Mouse (Mus musculus) embryo, embryonic 10.5 days (tissue): ENCODE measurements around the gene Tomm22.
A peak's percentile ranks its signal among the peaks of the same experiment; 100 is the strongest.
"Not testable (repeated sequence)": the region's sequence is repeated elsewhere in the genome, so short reads cannot be mapped to it uniquely, and the experiment has no call there.

Experiments used
- DNase-seq: peaks from one replicate; pipeline ENCODE4 v3.0.0-alpha.2; 2015; ENCODE audit warnings: low spot score

The Tomm22 gene

GRCm38 (mm10) chr15:79670249-79670971 is at the start of gene Tomm22:
Gene Tomm22, plus strand, starts transcription at chr15:79670861.
- DNase-seq, result peak; percentile 96

DNA sequence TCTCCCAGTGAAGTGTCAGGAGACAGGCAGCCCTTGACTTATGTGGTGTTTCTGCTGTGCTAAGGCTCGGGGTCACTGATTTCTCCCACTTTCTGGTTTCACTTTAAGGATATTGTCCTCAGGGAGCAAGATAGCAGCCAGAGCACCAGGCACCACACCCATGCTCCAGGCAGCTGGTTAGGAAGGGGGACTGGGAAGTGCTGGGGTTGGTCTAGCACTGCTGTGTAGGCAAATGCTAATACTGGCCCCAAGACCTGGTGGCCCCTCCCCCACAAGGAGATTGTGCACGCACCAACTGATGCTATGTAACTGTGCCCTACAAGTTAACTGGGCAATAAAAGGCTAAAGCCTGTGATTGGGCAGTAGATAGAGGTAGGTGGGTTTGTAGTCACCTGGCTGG is 40.2 kb upstream of the Tomm22 start:
- no peak for DNase-seq

DNA sequence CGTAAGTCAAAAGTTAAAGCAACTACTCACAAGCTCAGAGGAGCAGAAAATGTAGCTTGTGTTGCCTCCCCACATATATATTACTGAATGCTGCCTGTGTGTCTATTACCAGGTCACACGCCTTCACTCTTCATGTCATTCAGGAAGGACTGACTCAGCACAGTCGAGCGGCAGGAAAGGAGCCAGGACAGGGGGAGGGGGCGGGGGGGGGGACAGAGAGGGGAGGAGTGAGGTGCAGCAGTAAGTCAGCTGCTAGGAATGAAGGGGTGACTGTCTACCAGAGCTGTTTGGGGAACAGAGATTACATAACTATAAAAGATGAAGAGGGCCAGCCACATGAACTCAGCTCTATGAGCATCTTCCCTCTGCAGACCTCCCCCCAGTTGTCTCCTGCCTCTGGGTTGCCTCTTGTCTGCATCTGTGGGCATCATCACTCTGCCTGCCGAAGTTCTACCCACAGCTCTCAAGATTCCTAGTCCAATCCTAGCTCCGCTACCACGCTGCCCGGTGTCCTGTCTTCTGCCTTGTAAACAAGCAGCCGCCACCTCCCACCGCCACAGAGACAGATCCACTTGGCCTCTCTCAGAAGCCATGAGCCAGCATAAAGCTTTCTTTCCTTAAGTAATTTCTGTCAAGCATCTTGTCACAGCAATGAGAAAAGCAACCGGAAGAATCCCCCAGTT is 29.4 kb upstream of the Tomm22 start:
- DNase-seq, result no peak

DNA sequence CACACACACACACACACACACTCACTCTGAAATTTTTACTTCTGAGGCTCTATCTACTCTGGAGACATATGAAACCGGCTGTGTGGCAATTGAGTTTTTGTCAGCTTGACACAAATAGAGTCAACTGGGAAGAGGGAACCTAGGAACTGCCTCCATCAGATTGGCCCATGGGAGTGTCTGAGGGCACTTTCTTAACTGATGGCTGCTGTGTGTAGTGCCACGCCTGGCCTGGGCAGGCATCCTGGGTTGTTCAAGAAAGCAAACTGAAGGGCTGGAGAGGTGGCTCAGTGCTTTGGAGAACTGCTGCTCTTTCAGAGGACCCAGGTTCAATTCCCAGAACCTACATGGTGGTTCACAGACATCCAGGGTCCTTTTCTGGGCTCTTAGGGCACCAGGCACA is 25.2 kb upstream of the Tomm22 start:
- DNase-seq, result no peak

DNA sequence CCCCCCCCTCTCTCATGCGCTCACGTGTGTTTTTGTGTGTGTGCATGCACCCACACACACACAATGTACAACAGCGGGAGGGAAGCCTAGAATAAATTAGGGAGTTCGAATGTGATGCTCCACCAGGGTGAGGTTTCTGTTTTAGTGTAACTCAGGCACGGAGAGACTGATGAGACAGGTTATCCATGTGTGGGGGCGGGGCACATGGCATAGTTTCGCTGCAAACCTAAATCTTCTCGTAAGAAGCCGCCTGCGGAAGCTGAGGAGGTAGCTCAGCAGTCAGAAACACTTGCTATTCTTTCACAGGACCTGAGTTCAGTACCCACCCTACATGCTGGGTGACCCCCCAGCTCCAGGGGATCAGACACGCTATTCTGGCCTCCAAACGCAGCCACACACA is 22.5 kb upstream of the Tomm22 start:
- DNase-seq, result no peak

DNA sequence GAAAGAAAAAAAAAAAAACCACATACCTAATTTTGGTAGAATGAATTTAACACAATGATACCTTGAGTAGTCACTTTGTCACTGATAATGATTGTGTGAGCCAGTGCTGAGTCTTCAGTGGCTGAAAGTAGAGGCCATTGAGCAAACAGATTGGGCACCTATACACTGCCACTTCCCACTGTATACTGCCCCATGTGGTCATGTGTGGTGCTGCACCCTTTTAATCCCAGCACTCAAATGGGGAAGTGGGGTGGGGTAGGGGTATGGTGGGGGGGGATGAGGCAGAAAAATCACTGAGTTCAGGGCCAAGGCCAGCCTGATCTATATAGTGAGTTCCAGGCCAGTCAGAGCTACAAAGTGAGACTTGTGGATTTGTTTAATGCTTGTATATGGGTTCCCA is 20.1 kb upstream of the Tomm22 start:
- peak; percentile 53 for DNase-seq

- DNase-seq, result peak; percentile 11
Observed at GRCm38 (mm10) chr15:79651481-79651880, 19.2 kb upstream of the Tomm22 start.

DNA sequence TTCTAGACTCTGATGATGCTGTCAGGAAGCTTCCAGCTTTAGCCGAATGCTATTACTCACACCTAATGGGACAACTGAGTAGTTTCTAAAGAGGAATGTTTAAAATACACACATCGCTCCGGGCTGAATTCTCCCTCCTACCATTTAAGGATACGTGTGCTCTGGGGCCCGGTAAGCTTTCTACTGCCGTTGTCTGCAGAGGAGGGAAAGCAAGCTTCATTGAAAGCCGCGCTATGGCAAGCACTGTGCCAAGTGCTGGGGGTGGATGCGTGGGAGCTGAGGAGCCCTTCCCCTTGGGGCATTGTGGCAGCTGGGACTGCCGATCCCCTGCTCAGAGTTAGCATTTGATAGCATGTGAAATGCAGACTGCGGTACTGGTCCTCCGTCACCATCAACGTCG is 14.2 kb upstream of the Tomm22 start:
- DNase-seq, result no peak

DNA sequence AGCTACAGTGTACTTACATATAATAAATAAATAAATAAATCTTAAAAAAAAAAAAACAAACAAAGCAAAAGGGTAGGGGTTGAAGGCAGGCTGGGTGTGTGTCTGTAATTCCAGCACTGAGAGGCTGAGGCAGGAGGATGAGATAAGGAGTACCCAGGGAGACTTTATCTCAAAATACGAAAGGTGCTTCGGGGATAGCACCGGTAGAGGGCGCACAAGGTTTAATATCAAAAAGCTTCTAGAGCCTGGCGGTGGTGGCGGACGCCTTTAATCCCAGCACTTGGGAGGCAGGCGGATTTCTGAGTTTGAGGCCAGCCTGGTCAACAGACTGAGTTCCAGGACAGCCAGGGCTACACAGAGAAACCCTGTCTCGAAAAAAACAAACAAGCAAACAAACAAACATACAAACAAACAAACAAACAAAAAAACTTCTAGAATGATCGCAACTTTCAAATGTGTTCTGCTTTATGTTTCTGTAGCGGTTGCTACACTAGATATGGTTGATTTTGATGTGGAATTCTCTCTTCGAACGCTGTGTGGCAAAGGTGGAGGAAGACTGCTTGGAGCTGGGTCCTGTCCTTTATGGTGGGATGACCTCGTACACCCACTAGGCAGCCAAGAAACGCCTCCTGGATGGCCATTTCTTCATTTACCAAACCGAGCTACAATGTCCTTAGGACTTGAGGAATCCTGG is 12.7 kb upstream of the Tomm22 start:
- DNase-seq, result peak; percentile 95

DNA sequence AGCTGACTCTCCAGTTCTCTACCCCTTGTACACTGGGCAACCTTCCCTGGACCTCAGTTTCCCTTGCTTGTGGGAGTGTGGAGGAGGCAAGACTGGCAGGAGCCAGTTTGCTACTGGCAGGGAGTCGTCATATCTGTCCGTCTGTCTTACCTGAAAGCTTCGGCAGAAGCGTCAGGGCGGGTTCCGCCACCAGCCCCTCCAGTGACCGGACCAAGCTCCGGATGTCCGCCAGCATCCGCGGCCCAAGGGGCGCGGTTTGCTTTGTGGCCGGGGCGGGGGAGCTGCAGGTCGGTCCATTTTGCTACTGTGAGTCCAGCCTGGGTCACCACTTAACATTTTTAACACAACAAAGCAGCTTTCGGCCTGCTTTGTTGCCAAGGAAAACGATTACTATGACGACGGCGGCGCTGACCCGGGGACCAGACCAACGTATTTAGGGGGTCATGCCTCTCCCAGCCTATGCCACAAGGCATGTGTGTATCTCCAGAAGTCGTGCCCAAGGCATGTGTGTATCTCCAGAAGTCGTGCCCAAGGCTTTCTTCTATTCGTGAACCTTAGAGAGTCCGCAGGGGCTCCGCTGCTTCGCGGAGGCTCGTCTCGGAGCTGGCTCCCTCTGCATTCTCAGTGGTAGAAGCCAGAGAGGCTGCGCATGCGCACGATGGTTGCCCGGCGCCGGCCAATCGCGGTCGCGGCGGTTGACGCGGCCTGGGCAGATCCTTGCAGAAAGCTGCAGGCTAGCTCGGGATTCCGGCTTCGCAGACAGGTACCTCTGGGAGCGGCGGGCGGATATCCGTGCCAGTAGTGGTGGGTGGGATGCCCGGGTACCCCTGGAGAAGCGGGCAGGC is 11.9 kb upstream of the Tomm22 start, which contains the start of the genes Fam227a and Cby1:
Gene Fam227a (minus strand): TSS at position 426 of the 845 bp plus-strand sequence.
Gene Cby1 (plus strand): TSS at position 669 of the 845 bp plus-strand sequence.
- DNase-seq, result peak; percentile 95

DNA sequence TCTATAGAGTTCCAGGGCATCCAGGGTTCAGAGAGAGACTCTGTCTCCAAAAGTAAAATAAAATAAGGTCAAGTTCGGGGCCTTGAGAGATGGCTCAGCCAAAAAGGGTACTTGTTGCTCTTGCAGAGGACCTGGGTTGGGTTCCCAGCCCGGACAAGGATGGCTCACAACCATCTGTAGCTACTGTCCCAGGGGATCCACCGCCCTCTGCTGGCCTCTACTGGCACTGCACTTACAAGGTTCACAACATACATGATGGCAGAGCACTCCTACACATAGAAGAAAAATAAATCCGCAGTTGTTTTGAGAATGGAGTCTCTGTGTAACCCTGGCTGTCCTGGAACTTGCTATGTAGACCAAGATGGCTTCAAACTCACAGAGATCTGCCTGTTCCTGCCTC is 8.8 kb upstream of the Tomm22 start:
- peak; percentile 53 for DNase-seq

DNA sequence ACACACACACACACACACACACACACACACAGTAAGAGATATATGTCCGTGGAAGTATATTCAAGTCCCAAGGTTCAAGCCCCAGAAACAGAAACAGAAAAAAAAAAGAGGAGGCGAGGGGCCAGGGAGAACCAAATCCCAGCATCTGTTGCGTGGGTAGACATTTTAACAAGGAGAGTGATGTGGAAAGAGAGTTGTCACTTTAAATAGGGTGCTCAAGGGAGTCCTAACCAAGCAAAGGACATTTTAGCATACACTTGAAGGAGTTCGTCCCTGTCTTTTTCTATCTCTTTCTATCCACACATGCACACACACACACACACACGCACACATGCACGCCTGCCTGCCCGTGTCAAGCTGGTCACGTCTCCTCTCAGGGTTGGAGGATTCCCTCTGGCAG is 6.0 kb upstream of the Tomm22 start:
- no peak for DNase-seq

DNA sequence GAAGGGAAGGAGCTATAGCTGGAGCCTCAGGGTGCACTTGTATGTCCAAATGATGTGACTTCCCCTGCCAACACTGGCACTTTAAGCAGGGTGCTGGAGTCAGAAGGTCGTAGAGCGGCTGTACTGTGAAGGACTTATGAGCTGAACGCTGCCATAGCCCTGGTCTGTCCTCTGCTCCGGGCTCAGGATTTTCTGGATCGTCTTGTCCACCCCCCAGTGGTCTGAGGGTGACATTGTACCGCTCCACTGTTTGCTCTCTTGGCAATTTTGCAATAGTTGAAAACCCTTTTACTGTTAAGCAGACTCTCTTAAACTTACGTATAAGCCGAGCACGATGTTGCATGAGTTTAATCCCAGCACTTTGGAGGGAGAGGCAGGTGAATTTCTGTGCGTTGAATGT is 1.5 kb upstream of the Tomm22 start:
- DNase-seq, result no peak

DNA sequence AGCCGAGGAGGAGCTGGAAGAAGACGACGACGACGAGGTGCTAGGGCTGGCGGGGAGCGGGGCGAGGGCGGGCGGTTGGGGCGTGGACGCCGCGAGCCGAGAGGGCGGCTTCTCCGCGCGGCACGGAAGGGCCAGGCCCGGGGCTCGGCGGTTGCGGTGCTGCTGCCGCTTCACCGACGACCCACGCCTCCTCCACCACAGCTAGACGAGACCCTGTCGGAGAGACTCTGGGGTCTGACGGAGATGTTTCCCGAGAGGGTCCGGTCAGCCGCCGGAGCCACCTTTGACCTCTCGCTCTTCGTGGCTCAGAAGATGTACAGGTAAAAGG is 275 bp downstream of the Tomm22 start:
- DNase-seq, result no peak

DNA sequence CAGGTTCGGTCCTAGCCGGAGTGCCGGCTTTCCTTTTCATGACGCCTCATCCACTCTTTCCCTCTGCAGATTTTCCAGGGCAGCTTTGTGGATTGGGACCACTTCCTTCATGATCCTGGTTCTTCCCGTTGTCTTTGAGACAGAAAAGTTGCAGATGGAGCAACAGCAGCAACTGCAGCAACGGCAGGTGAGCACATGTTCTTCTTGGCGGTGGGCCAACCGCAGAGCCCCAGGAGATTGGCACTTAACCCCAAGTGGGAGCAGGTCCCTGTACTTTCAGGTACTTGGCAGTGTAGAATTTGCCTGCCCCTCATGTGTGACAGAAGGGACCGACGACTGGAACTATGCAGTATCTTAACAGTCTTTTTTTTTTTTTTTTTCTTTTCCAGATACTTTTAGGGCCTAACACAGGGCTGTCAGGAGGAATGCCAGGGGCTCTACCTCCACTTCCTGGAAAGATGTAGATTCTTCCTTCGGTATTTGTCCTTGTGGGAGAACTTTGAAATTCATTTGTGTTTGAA is 1.2 kb downstream of the Tomm22 start:
- DNase-seq, result not testable (repeated sequence)

GRCm38 (mm10) chr15:79677936-79678335 is 7.3 kb downstream of the Tomm22 start:
- DNase-seq, result no peak

DNA sequence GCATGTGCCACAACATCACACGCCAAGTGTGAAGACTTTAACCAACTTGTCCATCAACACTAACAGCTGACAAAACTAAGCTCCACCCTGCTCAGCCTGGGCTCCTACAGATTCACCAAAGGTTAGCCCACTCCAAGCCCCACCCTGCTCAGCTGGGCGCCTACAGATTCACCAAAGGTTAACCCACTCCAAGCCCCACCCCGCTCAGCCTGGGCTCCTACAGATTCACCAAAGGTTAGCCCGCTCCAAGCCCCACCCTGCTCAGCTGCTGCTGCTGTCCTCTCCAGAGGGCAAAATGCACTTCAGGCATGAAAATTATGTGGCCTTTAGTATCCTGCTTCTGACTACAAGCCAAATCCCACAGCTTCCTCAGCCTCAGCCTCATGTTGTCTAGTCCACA is 11.3 kb downstream of the Tomm22 start:
- no peak for DNase-seq

DNA sequence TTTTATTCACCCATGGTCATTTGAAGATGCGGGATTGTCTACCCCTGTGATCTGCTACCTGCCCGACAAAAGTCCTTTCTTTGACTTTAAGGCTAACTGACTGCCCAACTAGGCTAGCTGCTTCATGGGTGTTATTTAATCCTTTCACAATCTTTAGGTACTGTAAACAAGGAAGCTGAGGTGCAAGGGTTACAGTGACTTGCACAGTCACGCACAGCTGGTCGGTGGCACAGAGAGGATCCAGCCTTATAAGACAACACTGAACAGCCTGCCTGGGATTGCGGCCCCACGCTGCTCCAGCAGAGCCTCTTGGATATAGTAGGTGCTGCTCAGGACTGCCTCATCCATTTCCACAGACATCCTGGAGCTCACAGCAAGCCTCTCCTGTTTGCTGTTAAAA is 12.5 kb downstream of the Tomm22 start:
- DNase-seq, result no peak

DNA sequence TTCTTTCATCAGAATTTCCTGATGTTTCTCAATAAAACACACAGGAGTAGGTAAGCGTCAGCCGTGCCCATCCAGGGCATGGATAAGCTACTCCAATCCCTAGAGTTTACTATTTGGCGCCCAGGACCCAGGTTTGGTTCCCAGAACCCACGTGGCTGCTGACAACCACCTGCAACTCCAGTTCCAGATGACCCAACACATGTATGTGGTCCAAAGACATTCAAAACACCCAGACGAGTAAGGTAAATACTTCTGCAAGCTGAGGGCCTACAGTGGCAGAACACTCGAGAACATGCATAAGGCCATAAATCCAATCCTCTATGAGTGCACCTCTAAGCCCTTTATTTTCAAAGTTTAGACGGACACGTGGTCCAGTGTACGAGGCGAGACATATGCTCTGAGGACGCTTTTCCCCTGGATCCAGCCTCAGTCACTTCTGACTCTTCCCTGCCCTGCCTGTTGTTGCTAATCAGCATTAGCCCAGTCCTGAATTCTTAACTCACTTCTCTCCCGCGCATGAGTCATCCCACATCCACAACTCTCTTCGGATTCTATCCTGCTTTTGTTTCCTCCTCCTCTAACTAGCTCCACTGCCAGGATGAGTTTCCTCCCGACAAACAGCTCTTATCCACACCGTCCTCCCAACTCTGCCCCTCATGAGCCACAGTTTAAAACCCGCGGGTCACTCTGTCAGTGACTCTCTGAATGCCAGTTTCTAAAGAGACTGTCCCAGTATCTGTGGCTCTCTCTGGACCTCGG is 13.2 kb downstream of the Tomm22 start:
- no peak for DNase-seq

GRCm38 (mm10) chr15:79684616-79685015 is 14.0 kb downstream of the Tomm22 start:
- no peak for DNase-seq

GRCm38 (mm10) chr15:79685141-79685641 is 14.5 kb downstream of the Tomm22 start:
- DNase-seq, result no peak
